Mouse (Mus musculus): ENCODE measurements around the gene Ccm2.

The Ccm2 gene

DNA sequence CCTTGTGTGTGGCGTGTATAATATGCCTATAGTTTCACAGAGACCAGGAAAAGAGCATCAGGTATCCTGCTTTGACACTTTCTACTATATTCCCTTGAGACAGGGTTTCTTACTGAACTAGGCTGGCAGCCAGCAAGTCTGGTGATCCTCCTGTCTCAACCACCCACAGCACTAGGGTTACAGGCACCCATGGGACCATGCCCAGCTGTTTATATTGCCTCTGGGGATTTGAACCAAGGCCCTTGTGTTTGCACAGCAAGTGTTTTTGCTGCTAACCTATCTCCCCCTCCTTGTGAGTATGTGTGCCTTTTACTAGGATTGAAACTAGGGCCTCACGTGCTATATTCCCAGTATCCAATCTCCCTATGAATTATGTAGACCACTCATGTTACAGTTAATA, 34.9 kb downstream of the Ccm2 start:
- DNase-seq (ENCODE audit: low spot score), result no peak

DNA sequence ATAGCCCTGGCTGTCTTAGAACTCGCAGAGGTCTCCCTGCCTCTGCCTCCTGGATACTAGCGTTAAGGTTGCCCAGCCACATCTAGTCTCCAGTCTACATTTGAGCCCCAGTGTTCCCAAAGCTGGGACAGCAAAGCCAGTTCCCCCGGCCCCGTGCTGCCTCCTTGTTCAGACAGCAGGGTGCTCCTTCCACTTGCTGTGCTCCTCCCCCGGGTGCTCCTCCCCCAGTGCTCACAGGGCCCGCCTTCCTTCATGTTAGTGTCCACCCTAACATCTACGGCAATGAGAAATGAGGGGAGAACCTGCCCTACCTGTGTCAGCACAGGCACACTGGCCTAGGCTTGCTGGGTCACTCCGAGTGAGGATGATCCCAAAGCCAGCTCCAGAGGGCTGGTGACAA, 39.1 kb downstream of the Ccm2 start:
- no peak for DNase-seq (ENCODE audit: low spot score)

DNA sequence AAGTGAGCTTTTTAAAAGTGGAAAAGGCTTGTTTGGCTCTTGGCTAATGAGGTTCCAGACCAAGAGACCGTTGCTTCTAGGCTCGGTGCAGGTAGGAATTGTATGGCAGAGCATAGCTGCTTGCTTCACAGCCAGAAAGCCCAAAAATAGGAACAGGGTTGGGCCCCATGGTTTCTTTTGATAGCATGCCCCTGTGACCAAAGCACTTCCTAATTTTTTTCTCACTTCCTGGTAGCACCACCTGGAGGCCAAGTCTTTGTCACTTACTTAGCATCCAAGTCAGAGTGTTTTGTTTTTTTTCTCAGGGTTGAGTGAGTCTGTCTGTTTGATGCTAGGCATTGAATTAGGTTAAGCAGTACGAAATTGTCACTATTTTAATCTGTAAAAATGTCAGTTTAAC, 40.0 kb downstream of the Ccm2 start:
- DNase-seq (ENCODE audit: low spot score), result no peak

GRCm38 (mm10) chr11:6587249-6587940, 40.7 kb downstream of the Ccm2 start:
- no peak for DNase-seq (ENCODE audit: low spot score)

DNA sequence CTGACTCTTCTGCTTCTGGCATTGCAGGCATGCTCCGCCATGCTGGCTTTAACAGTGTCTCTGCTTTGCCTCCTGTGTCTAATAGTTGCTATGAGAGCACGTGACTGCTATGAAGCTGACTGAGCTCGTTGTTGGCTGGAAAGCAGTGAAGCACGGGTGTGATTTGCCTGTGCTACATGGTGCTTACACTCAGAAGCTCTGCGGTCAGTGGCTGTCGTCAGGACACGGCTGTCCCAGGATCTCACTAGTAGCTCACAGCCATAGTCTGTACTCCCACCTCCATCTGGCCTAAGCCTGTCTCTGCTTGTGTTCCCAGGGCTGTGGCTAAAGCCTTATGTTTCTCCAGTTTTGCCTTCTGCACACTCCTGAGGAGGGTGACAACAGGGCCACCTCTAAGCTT, 41.6 kb downstream of the Ccm2 start:
- DNase-seq (ENCODE audit: low spot score), result no peak

DNA sequence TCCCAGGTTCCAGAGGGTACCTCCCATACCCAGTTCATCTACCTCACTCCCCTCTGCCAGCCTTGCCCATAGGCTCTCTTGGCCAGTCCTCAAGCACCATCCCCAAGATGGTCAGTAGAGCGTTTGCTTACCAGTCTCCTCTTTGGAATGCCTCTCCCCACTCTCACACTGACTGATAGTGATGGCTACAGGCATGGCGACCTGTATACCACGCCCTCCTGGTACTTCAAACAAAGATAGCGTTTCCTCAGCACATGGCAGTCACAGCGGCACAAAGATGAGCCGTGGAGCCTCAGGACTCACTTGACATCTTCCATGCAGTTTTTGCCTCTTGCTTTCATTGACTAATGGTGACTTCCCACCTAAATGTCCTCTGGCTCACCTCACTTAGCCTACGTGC, 43.2 kb downstream of the Ccm2 start:
- DNase-seq (ENCODE audit: low spot score), result no peak

DNA sequence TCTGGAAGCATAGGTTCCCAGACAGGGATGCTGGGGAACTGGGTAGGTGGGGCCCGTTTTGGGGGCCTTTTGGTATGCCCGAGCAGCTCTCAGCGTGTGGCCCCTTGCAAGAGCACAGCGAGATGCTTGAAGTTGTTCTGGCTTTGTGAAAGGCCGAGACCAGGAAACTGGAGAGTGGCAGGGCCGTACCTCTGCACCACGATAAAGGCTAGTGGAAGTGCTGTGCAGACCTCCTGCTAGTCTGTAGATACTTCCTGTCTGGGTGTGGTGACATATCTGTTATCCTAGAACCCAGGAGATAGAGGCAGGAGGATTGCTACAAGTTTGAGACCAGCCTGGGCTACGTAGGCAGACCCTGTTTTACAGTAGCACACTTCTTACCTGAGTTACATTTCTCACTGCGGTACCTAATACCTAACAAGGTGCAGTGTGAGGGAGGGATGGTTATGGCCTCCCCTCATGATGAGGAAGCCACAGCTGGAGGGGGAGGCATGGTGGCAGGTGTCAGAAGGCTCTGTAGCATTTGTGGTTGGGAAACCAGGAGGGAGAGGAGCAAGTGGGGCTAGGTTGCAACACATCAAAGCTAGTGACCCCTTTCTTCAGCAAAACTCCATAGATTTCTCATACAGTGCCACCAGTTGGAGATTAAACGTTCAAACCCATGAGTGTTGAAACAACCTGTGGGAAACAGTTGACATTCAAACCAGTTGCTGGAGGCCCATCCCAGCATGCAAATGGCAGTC, 44.4 kb downstream of the Ccm2 start:
- DNase-seq (ENCODE audit: low spot score), result no peak

DNA sequence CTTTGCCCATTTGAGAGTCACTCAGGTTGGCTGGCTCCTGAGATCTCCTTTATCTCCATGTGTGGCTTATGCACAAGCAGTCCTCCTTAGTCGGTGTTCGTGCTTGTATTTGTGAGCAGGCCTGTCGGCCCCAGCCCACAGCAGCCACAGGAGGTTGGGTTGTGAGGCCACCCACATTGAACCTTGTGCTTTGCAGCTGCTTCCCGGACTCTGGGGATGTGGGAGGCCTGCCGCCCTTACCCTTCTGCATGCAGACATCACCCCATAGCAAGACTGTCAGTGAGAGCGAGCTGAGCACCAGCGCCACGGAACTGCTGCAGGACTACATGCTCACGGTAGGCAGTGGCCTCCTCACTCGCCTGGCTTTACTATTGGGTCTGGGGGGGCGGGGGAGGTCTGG, 46.7 kb downstream of the Ccm2 start:
- no peak for DNase-seq (ENCODE audit: low spot score)

- DNase-seq (ENCODE audit: low spot score), result no peak
These were observed 48.2 kb downstream of the Ccm2 start for GRCm38 (mm10) chr11:6594845-6595244.

DNA sequence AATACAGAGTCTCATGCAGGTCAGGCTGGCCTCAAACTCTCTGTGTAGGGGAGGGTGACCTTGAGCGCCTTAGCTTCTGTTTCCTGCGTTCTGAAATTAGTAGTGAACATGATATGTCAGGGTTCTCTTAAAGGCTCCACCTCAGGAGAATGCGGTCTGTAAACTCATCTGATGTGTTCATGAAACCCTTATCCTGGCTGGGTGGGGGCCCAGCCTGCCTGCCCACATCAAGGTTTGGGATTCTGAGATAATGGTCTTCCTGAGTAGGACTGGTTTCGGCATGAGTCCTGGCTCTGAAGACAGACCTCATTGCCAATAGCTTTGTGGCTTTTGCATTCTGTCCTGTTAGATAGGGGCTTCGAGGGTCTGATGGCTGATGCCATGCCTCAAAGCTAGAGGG, 48.7 kb downstream of the Ccm2 start:
- no peak for DNase-seq (ENCODE audit: low spot score)

DNA sequence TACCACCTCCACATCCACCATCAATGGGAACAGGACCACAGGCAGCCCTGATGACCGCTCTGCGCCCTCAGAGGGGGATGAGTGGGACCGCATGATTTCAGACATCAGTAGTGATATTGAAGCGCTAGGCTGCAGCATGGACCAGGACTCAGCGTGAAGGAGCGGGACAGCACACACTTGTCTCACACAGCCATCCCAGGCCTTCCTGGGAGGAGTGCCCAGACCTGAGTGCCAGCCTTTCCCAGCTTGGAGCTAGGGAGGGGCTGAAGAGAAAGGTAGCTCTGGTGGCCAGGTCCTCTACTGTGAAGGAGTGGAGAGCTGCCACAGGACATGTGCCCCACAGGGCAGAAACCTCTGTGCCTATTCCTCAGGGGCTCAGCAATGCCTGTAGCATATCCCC, 49.5 kb downstream of the Ccm2 start:
- DNase-seq (ENCODE audit: low spot score), result no peak

DNA sequence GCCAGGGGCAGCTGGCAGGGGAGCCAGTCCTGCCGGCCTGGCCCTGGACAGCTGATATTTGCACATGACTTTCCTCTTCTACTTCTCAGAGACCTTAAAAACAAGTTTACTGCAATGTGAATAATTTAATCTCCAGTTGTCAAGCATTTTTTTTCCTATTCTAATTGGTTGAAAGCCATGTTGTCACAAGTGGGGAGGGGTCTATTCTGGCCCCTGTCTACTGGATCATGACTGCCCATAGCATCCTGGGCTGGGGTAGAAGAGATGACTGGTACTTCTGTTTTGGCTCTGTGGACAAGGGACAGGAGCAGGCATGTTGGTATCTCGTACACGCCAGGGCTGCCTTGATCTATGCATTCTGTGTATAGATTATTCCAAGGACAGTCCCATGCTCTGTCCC, 49.9 kb downstream of the Ccm2 start:
- DNase-seq (ENCODE audit: low spot score), result no peak

DNA sequence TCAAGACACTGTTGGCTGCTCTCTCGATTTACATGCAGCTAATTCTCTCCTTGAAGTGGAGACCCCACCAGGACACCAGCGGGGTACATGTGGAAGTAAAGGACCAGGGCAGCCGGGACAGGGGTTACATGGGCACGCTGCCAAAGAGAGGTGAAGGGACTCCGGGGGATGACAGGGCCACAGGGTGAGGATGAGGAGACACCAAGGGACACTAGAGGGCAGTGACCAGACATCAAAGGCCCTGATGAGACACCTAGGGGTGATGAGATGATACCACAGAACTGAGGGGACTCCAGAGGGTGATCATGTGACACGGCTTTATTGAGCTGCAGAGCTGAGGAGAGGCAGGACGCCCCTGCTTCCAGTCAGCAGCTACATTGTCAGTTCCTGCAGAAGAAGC, 50.8 kb downstream of the Ccm2 start:
- DNase-seq (ENCODE audit: low spot score), result no peak

DNA sequence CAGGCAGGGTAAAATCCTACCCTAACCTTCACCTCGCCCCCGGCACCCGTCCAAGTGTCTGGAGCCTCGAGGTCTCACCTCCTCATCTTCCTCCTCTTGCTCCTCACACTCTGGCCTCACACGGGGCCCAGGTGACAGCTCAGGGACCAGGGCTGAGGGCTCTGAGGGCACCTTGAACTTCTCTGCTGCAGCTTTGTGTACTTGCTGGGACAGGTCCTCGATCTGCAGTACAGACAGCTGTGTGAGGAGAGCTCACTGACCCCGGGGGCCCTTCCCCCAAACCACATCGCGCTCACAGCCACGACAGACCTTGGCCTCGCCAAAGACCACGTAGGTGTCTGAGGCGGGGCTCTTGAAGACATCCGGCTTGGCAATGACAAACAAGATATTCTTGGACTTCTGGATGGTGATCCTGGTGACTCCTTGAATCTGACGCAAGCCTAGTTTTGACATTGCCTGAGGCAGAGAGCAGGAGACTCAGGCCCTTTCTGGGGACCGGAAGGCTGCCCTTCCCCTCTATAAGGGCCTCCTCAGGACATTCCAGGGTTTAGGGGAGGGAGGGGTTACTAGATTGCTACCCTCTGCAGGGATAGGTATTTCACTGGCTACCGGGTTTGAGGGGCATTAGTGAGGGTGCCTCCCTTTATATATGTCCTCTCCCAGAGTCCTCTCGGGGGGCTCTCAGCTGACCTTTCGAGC, 51.7 kb downstream of the Ccm2 start:
- DNase-seq (ENCODE audit: low spot score), result no peak

- DNase-seq (ENCODE audit: low spot score), result no peak
These were observed 52.5 kb downstream of the Ccm2 start for GRCm38 (mm10) chr11:6599011-6599681.

DNA sequence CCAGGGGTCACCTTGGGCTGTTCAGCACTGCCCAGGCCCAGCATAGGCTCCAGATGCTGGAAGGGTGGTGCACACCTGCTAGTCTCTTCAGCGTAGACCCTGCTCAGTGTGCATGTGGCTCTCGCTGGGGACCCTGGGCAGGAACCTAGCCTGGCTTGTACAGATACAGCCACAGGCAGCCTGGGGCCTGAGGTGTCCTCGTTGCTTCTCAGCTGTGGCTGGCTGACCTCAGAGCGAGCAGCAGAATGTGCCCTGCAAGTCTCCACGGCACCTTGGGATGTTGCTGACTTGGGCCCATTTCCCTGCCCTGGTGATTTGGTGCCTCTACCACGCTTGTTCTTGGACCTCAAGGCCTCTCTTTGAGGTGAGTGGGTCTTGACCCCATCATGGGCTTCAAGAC, 53.1 kb downstream of the Ccm2 start:
- DNase-seq (ENCODE audit: low spot score), result no peak

GRCm38 (mm10) chr11:6600284-6600944, 53.7 kb downstream of the Ccm2 start:
- DNase-seq (ENCODE audit: low spot score), result no peak

DNA sequence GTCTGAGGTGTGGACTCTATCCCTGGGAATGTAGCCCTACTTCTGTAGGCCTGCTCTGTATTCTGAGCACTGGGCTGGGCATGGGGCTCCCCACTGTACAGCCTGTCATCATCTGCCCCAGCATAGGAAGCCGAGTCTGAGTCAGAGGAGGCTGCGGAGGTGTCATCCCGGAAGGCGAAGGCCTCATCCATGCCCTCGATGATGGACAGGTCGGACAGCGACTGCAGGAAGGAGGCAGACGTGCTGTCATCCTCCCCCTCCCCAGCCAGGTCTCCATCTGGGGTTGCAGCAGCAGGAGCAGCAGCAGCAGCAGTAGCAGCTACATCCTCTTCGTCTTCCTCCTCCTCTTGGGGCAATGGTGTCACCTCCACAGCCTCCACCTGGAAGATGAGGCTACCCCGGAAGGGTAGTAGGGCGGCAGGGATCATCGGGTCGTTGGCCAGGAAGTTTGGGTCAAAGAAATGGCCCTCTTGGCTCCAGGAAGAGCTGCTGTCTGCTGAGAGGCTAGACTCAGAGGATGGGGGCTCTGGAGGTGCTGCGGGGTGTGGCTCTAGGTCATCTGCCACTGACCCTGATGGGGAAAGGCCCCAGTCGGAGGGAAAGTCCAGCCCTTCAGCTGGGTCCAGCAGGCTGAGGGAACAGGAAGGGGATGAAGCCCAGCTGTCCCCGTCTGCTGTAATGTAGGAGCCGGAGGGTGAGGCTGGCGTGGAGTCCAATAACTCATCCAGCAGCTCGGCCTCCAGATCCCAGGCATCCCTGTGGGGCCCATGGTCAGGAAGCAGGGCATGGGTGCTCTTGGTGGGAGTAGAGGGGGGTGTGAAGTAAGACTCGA, 55.2 kb downstream of the Ccm2 start:
- no peak for DNase-seq (ENCODE audit: low spot score)

- no peak for DNase-seq (ENCODE audit: low spot score)
These were observed 56.0 kb downstream of the Ccm2 start for GRCm38 (mm10) chr11:6602662-6603061.

DNA sequence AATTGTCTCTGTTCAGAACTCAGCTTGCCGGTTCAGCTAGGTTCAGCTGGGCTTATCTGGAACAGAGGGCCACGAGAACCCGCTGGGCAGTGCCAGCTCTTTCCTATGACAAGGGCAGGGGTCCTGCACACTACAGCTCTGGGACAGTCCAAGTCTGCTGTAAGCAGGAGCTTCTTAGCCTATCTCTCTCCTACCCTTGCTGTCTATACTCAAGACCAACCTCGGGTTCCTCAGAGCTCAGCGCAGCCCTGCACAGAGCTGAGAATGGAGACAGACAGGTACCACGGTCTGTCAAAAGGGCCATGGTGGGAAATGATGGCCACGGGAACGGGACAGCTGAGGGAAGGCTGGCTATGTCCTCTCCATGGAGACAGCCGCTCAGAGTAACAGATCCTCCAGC, 56.5 kb downstream of the Ccm2 start:
- no peak for DNase-seq (ENCODE audit: low spot score)

GRCm38 (mm10) chr11:6603887-6604603, 57.4 kb downstream of the Ccm2 start:
- DNase-seq (ENCODE audit: low spot score), result no peak
